Mouse (Mus musculus): ENCODE measurements around the gene Nudt4. TPM values are rescaled to one million over a fixed set of nuclear protein-coding genes. Genes with fewer than 3 reads are reported as not detected.

Nudt4 gene
- total RNA-seq, 1 experiment: 92.4 TPM

DNA sequence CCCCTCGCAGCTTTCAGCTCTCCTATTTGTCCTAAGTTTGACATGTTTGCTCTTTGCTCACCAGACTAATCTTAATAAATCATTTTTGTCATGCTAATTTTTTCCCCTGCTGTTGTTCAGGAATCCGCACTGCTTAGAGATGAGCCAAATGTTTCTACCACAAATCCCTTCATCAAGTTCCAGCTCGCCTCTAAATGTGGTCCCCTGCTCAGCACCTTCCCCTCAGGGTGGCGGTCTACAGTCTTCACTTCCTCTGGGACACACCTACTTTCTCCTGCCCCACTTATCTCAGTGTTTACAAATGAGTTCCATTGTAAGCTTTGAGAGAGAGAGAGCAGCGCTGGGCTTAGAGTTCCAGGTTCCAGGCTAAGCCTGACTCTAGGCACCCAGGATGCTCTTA, 36.6 kb upstream of the Nudt4 start:
- in situ Hi-C loops (cut with MboI; ENCODE audit: low sequenced_read_pairs in 2 of 2, unreplicated experiment in 2 of 2): no loop called here
- Histone ChIP-seq H3K9ac (ENCODE audit: insufficient read depth, low read depth, low read length, poor library complexity, severe bottlenecking) (no peak overlapping the region), H3K36me3 (ENCODE audit: control insufficient read depth, insufficient read depth, low read length, poor library complexity, severe bottlenecking) (no peaks in the 10 kb centered on the region), H3K9me3 (ENCODE audit: control insufficient read depth, insufficient read depth, low read depth, low read length) (no peaks in the 10 kb centered on the region), H3K4me3 (ENCODE audit: insufficient read depth in 1 of 2, low read depth in 1 of 2, low read length in 2 of 2, poor library complexity in 1 of 2, severe bottlenecking in 1 of 2) (no peak overlapping the region), H3K4me1 (ENCODE audit: control insufficient read depth in 2 of 2, insufficient read depth in 2 of 2, low read length in 2 of 2, poor library complexity in 1 of 2) (peaks cover 4 to 25% of the 10 kb centered on the region in 2 experiments), H3K27ac (ENCODE audit: insufficient read depth, low read depth, low read length, poor library complexity, severe bottlenecking) (no peak overlapping the region)
- no peak for DNase-seq (ENCODE audit: low read depth, low spot score)
- TF ChIP-seq HCFC1 (IDR thresholded peaks at IDR 0.05; ENCODE audit: borderline replicate concordance, insufficient read depth, low read length) (no peak), ZNF384 (IDR thresholded peaks at IDR 0.05; ENCODE audit: low read depth, low read length) (no peak), MAFK (IDR thresholded peaks at IDR 0.05; ENCODE audit: insufficient read depth, low read depth, low read length) (no peak), ZC3H11A (IDR thresholded peaks at IDR 0.05; ENCODE audit: borderline replicate concordance, low read depth, low read length) (no peak), CHD2 (IDR thresholded peaks at IDR 0.05; ENCODE audit: low read depth, low read length) (no peak)

DNA sequence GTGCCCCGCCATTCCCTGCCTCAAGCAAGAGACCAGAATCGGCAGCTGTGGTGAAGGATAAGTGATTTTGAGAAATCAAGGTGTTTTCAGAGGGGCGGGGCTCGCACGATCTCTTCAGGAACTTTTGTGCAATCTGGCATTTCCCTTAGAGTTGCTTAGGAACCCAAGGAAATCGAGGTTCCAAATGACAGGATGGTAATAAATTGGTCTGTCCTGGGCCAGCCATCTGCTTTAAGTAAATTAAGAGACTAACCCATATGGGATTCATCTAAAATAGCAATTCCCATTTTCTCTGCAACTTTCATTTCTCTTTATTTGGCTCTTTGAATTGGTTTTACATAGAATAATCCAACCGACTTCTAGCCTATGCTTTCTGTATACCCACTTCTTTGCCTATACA, 35.8 kb upstream of the Nudt4 start:
- Histone ChIP-seq H3K4me3 (ENCODE audit: insufficient read depth in 1 of 2, low read depth in 1 of 2, low read length in 2 of 2, poor library complexity in 1 of 2, severe bottlenecking in 1 of 2) (no peak overlapping the region), H3K4me1 (ENCODE audit: control insufficient read depth in 2 of 2, insufficient read depth in 2 of 2, low read length in 2 of 2, poor library complexity in 1 of 2) (peaks cover 9 to 23% of the 10 kb centered on the region in 2 experiments), H3K27ac (ENCODE audit: insufficient read depth, low read depth, low read length, poor library complexity, severe bottlenecking) (no peak overlapping the region), H3K9ac (ENCODE audit: insufficient read depth, low read depth, low read length, poor library complexity, severe bottlenecking) (no peak overlapping the region), H3K36me3 (ENCODE audit: control insufficient read depth, insufficient read depth, low read length, poor library complexity, severe bottlenecking) (no peaks in the 10 kb centered on the region), H3K9me3 (ENCODE audit: control insufficient read depth, insufficient read depth, low read depth, low read length) (no peaks in the 10 kb centered on the region)
- no peak for DNase-seq (ENCODE audit: low read depth, low spot score)
- TF ChIP-seq ZC3H11A (IDR thresholded peaks at IDR 0.05; ENCODE audit: borderline replicate concordance, low read depth, low read length) (no peak), CHD2 (IDR thresholded peaks at IDR 0.05; ENCODE audit: low read depth, low read length) (no peak), ZNF384 (IDR thresholded peaks at IDR 0.05; ENCODE audit: low read depth, low read length) (no peak), HCFC1 (IDR thresholded peaks at IDR 0.05; ENCODE audit: borderline replicate concordance, insufficient read depth, low read length) (no peak), MAFK (IDR thresholded peaks at IDR 0.05; ENCODE audit: insufficient read depth, low read depth, low read length) (no peak)
- in situ Hi-C loops (cut with MboI; ENCODE audit: low sequenced_read_pairs in 2 of 2, unreplicated experiment in 2 of 2): no loop called here

DNA sequence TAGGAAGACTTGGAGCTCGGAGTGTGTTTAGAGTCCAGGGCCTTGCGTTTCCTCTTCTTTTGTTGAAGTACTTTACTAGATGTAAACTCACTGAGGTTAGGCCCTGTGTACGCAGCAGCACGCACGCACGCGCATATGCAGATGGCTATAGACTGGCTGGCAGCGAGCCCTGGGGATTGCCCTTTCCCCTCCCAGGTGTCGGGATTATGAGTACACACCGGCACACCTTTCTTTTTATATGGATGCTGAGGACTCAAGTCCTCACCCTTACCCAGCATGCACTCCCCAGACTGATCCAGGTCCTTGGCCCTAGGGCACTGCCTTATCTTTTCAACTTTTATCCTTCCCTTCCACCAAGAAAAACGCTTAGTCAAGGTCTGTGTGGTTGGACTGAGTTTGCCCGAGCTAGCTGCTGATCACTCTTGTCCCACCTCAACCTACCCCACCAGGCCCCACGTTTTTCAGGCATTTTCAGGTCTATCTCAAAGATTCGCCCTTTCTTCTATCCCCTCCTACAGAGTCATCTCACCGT, 34.2 kb upstream of the Nudt4 start:
- Histone ChIP-seq H3K4me3 (ENCODE audit: insufficient read depth in 1 of 2, low read depth in 1 of 2, low read length in 2 of 2, poor library complexity in 1 of 2, severe bottlenecking in 1 of 2) (no peak overlapping the region), H3K36me3 (ENCODE audit: control insufficient read depth, insufficient read depth, low read length, poor library complexity, severe bottlenecking) (no peaks in the 10 kb centered on the region), H3K9me3 (ENCODE audit: control insufficient read depth, insufficient read depth, low read depth, low read length) (no peaks in the 10 kb centered on the region), H3K9ac (ENCODE audit: insufficient read depth, low read depth, low read length, poor library complexity, severe bottlenecking) (peak overlapping the region; percentile 8; the same call in 1 of the 2 replicates), H3K27ac (ENCODE audit: insufficient read depth, low read depth, low read length, poor library complexity, severe bottlenecking) (no peak overlapping the region; the same call in 1 of the 2 replicates), H3K4me1 (ENCODE audit: control insufficient read depth in 2 of 2, insufficient read depth in 2 of 2, low read length in 2 of 2, poor library complexity in 1 of 2) (peaks cover 7 to 26% of the 10 kb centered on the region in 2 experiments)
- in situ Hi-C loops (cut with MboI; ENCODE audit: low sequenced_read_pairs in 2 of 2, unreplicated experiment in 2 of 2): no loop called here
- TF ChIP-seq CHD2 (IDR thresholded peaks at IDR 0.05; ENCODE audit: low read depth, low read length) (no peak), MAFK (IDR thresholded peaks at IDR 0.05; ENCODE audit: insufficient read depth, low read depth, low read length) (no peak), HCFC1 (IDR thresholded peaks at IDR 0.05; ENCODE audit: borderline replicate concordance, insufficient read depth, low read length) (no peak), ZNF384 (IDR thresholded peaks at IDR 0.05; ENCODE audit: low read depth, low read length) (no peak), ZC3H11A (IDR thresholded peaks at IDR 0.05; ENCODE audit: borderline replicate concordance, low read depth, low read length) (no peak)
- no peak for DNase-seq (ENCODE audit: low read depth, low spot score)

DNA sequence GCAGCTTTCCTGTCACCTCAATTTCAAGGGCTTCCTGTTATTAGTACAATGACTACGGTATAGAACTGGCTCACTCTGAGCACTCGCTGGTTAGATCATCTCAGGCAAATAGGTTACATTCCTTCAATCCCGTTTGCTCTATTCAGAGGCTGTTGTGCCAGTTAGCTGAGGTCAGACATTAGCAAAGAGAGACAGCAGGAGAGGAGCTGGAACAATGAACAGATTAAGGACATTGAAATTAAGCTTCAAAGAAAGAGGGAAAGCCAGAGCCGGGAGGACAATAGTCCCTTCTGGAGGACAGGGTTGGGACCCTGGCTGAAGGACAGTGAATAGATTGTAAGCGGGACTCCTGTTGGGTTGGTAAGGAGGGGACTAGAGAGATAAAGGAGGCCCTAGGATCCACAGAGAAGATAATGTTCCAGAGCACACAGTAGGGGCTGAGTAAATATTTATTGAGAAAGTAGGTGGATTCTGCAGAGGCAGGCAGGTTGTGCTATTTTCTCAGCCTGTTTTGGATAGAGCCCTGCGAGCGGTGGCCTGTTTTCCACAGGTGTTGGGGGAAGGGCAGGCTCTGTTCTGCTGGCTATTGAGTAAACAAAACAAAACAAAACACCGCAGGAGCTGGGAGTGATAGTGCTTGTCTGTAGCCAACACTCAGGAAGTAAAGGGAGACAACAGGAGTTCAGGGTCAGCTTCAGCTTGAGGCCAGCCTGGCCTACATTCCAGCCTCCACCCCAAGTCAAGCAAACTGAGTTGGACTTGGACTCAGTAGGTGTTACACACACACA, 32.1 kb upstream of the Nudt4 start:
- Histone ChIP-seq H3K4me3 (ENCODE audit: insufficient read depth in 1 of 2, low read depth in 1 of 2, low read length in 2 of 2, poor library complexity in 1 of 2, severe bottlenecking in 1 of 2) (no peak overlapping the region), H3K9me3 (ENCODE audit: control insufficient read depth, insufficient read depth, low read depth, low read length) (no peaks in the 10 kb centered on the region), H3K27ac (ENCODE audit: insufficient read depth, low read depth, low read length, poor library complexity, severe bottlenecking) (peak overlapping the region; percentile 57; the same call in 1 of the 2 replicates), H3K36me3 (ENCODE audit: control insufficient read depth, insufficient read depth, low read length, poor library complexity, severe bottlenecking) (no peaks in the 10 kb centered on the region), H3K9ac (ENCODE audit: insufficient read depth, low read depth, low read length, poor library complexity, severe bottlenecking) (no peak overlapping the region), H3K4me1 (ENCODE audit: control insufficient read depth in 2 of 2, insufficient read depth in 2 of 2, low read length in 2 of 2, poor library complexity in 1 of 2) (peaks cover 7 to 28% of the 10 kb centered on the region in 2 experiments)
- DNase-seq (ENCODE audit: low read depth, low spot score): peak; percentile 72
- in situ Hi-C loops (cut with MboI; ENCODE audit: low sequenced_read_pairs in 2 of 2, unreplicated experiment in 2 of 2): no loop called here
- TF ChIP-seq HCFC1 (IDR thresholded peaks at IDR 0.05; ENCODE audit: borderline replicate concordance, insufficient read depth, low read length) (no peak), MAFK (IDR thresholded peaks at IDR 0.05; ENCODE audit: insufficient read depth, low read depth, low read length) (no peak)
